Mouse (Mus musculus) midbrain, embryonic 12.5 days (tissue): ENCODE measurements around the gene Ces1c. TPM values are rescaled to one million over a fixed set of nuclear protein-coding genes. Genes with fewer than 3 reads are reported as not detected.

Experiments
- ATAC-seq: fragments of 200-750 bp; cut with Nextera tagmentation; 2 replicates; pipeline ENCODE4 v1.8.0; 2017; ENCODE audit warnings: low read depth, moderate TSS enrichment, moderate library complexity; ENCODE audit not compliant: low FRiP score
- H3K27ac ChIP-seq: fragments of 300-500 bp; sonication (generic); replicated peaks from 2 replicates; pipeline ENCODE4 v1.5.1; 2016; ENCODE audit warnings: mild to moderate bottlenecking
- H3K27me3 ChIP-seq: fragments of 300-500 bp; sonication (generic); 2 replicates; pipeline ENCODE4 v1.6.1; 2016; ENCODE audit warnings: mild to moderate bottlenecking
- H3K36me3 ChIP-seq: fragments of 300-500 bp; sonication (generic); 2 replicates; pipeline ENCODE4 v1.6.1; 2016
- H3K4me1 ChIP-seq: fragments of 300-500 bp; sonication (generic); 2 replicates; pipeline ENCODE4 v1.6.1; 2016
- H3K4me2 ChIP-seq: fragments of 300-500 bp; sonication (generic); replicated peaks from 2 replicates; pipeline ENCODE4 v1.6.1; 2016; ENCODE audit warnings: mild to moderate bottlenecking, moderate library complexity
- H3K4me3 ChIP-seq: fragments of 300-500 bp; sonication (generic); 2 replicates; pipeline ENCODE4 v1.5.1; 2016; ENCODE audit warnings: mild to moderate bottlenecking
- H3K9ac ChIP-seq: fragments of 300-500 bp; sonication (generic); replicated peaks from 2 replicates; pipeline ENCODE4 v1.6.1; 2016; ENCODE audit warnings: mild to moderate bottlenecking, moderate library complexity
- H3K9me3 ChIP-seq: fragments of 300-500 bp; sonication (generic); 2 replicates; pipeline ENCODE4 v1.6.1; 2016; ENCODE audit warnings: mild to moderate bottlenecking
- WGBS: fragments of 180-500 bp; shearing (Covaris S2); methylation state at CpG from one replicate; pipeline ENCODE4 v1.1.7; 2016; 5-methylcytosine and 5-hydroxymethylcytosine counted together
- polyA plus RNA-seq: library from polyadenylated mRNA; unstranded; fragments of >200 nt; fragmentation: Nextera tagmentation; extraction: Ambion mirVana; gene quantifications from 2 replicates; pipeline ENCODE4 v1.2.1, GENCODE M21; 2016

Gene Ces1c
- polyA plus RNA-seq, 1 experiment from 2014 or later: not detected

DNA sequence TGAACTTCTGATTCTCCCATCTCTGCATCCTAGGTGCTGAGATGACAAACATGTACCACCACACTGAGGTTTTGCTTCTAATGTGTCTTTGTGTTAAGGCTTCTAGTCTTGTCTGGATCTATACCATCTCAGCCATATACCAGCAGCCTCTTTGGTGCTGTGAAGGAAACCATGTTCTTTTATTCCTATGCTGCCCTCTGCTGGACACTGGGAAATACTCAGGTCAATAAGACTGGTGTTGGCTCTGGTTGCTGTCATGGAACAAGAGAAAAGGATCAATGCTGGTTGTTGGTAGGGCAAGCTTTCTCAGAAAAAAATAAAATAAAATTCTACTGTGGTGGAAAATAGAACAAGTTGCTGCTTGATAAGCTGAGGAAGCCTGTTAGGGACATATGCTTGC lies 35.7 kb downstream of the Ces1c start:
- no peak overlapping the region for H3K4me3 ChIP-seq
- no peaks in the 10 kb centered on the region for H3K27me3 ChIP-seq

DNA sequence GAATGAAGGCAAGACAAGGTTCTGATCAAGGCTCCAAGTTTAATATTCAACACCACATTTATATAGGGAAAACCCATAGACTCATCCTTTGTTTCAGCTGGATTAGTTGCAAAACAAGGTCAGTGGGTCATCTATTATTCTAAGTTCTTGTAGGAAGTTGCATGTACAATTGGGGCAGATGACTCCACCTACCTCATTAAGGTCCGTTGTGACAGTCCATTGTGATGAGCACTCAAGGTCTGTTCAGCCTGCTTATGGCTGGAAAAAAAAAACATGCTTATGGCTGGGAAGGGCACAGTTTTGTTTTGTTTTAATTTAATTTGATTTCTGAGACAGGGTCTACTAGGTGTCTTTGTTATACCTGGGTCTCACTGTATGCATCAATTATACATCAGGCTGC lies 39.8 kb downstream of the Ces1c start:
- H3K9ac ChIP-seq: no peak overlapping the region
- H3K27me3 ChIP-seq: no peaks in the 10 kb centered on the region
- WGBS: 72% methylated on average over 1 of the region's 1 CpGs
- no peak overlapping the region for H3K27ac ChIP-seq
- no peak for ATAC-seq
- H3K4me2 ChIP-seq: no peak overlapping the region
- H3K4me1 ChIP-seq: peaks cover 10% of the 10 kb centered on the region
- no peak overlapping the region for H3K4me3 ChIP-seq
- H3K36me3 ChIP-seq: no peaks in the 10 kb centered on the region
- H3K9me3 ChIP-seq: no peaks in the 10 kb centered on the region

More for the DNA sequence above, 35.7 kb downstream of the Ces1c start:
- H3K27ac ChIP-seq: no peak overlapping the region
- H3K4me2 ChIP-seq: no peak overlapping the region
- H3K4me1 ChIP-seq: no peaks in the 10 kb centered on the region
- H3K9ac ChIP-seq: no peak overlapping the region
- H3K9me3 ChIP-seq: no peaks in the 10 kb centered on the region
- ATAC-seq: 0 out of 2 replicates have a peak, but pooled peaks have one; percentile 44
- no peaks in the 10 kb centered on the region for H3K36me3 ChIP-seq

DNA sequence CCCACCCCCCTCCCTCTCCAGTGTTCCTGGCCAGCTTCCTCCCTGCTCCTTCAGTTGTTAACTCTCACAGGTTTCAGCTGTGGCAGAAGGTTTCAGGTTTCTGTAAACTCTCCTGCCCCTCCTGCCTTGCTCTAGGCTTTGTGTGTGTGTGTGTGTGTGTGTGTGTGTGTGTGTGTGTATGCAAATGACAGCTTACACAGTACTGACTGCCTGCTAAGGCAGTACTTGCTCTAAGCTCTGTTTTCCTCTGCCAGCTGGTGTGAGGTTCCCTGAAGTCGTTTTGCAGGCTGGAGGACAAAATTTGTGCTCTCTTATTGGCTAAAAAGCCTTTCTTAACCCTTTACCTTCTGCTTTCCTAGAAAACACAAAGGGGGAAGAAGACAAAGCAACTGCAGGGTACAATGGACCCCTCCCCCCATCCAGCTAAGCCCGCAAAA lies 42.4 kb downstream of the Ces1c start:
- ATAC-seq: peak; percentile 82
- H3K4me2 ChIP-seq: peak overlapping the region; percentile 29; the same call in 1 of the 2 replicates
- H3K9me3 ChIP-seq: no peaks in the 10 kb centered on the region
- peak overlapping the region; percentile 43; the same call in 1 of the 2 replicates for H3K27ac ChIP-seq
- H3K27me3 ChIP-seq: no peaks in the 10 kb centered on the region
- no peak overlapping the region for H3K4me3 ChIP-seq
- peaks cover 10% of the 10 kb centered on the region for H3K4me1 ChIP-seq
- 4% methylated on average over 2 of the region's 2 CpGs for WGBS
- no peaks in the 10 kb centered on the region for H3K36me3 ChIP-seq
- H3K9ac ChIP-seq: no peak overlapping the region

DNA sequence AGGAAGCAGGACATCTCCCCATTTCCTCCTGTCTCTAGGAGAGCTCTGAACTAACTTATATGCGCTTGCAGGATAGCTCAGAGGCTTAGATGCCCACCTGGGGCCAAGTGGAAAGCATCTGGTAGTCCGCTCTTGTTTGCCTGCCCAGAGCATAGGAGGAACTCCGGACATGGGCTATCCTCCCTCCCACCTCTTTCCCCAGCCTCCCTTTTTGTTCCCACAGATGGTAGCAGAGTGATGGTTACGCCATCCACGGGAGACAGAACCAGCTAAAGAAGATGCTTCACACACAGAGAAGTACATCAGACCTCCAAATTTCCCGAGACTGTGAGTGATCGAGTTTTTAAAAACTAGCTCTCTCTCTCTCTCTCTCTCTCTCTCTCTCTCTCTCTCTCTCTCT lies 42.9 kb downstream of the Ces1c start:
- WGBS: 21% methylated on average over 7 of the region's 7 CpGs
- Histone ChIP-seq H3K4me2 (peak overlapping the region; percentile 29), H3K9ac (no peak overlapping the region), H3K4me1 (peaks cover 10% of the 10 kb centered on the region), H3K36me3 (no peaks in the 10 kb centered on the region), H3K27me3 (no peaks in the 10 kb centered on the region), H3K9me3 (no peaks in the 10 kb centered on the region), H3K27ac (no peak overlapping the region), H3K4me3 (no peak overlapping the region)
- ATAC-seq: no peak

DNA sequence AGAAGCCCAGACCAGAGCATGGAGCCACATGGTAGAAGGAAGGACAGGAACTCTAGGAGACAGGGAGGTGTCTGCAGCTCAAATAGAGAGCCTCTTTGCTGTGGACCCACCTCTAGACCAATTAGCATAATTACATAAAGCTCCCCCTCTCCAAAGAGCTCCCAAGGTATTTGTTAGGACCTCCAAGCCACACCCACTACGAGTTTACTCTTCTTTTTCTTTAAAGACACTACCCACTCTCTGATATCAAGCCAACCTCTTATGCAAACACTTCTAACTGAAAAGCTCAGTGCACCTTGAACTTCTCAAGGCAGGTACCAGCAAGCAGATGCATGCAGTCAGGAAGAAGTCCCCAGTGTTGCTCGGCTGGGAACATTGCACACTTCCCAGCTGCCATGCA lies 51.2 kb downstream of the Ces1c start, which contains the start of gene Ces1b:
Gene Ces1b, minus strand, starts transcription at position 131 of the 400 bp plus-strand sequence.
- Histone ChIP-seq H3K27ac (no peak within 1 kb of the TSS), H3K4me1 (no peaks in the 10 kb centered on the region), H3K4me2 (no peak within 1 kb of the TSS), H3K27me3 (no peaks in the 10 kb centered on the region), H3K4me3 (no peak within 1 kb of the TSS), H3K36me3 (no peaks in the 10 kb centered on the region), H3K9ac (no peak within 1 kb of the TSS), H3K9me3 (no peaks in the 10 kb centered on the region)
- 82% methylated on average over 2 of the region's 2 CpGs for WGBS
- ATAC-seq: no peak

DNA sequence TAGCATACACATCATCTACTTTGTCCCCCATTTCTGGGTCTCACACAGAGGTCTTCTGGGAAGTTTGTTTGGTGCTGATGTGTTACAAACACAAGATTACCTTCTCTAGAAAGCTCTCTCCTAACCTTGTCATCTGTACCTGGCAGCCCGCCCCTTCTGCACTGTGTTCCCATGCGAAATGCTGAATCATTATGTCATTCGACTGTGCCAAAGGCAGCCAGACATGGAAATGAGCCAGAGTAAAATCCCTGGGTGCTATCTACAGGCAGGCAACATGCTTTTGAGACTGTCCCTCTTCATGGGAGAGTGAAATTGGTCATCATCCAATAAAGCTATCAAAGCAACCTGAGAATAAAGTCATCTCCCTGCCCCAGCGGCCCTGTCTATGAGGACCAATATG lies 55.8 kb downstream of the Ces1c start:
- Histone ChIP-seq H3K27me3 (no peaks in the 10 kb centered on the region), H3K9ac (no peak overlapping the region), H3K27ac (no peak overlapping the region), H3K4me3 (no peak overlapping the region), H3K4me1 (no peaks in the 10 kb centered on the region), H3K36me3 (no peaks in the 10 kb centered on the region), H3K9me3 (no peaks in the 10 kb centered on the region), H3K4me2 (no peak overlapping the region)
- ATAC-seq: no peak
- 89% methylated on average over 4 of the region's 4 CpGs for WGBS

DNA sequence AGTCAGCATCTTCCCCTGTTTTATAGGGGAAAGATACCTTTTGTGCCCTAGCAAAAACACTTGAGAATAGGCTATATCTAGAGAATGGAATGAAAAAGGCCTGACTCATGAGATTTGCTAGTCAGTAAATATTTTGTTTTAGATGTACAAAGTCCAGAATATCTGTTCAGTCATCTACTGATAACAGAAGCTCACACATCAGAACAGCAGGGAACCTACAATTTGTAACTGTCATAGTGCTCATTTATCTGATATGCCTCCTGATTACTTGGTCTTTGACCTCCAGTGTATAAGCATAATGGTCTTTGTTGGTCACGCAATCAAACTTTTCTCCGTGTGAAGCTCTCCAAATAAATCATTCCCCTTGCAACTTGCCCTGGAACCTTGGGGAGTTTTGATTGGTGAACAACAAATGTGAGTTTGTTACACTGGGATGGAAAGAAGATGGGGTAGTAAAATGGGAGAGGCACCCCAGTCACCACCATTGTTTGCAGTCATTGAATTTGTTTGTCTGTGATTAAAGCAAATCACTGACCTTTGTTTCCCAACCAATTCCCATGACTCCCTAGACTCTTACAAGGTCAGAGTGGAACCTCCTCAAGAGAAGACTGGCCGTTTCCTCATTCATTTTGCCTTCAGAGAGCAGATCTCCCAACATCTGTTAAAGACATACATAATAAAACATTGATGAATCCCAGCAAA lies 67.5 kb downstream of the Ces1c start:
- no peak overlapping the region for H3K4me2 ChIP-seq
- no peak overlapping the region for H3K4me3 ChIP-seq
- no peak for ATAC-seq
- H3K9ac ChIP-seq: no peak overlapping the region
- WGBS: 64% methylated on average over 3 of the region's 3 CpGs
- H3K9me3 ChIP-seq: no peaks in the 10 kb centered on the region
- no peaks in the 10 kb centered on the region for H3K27me3 ChIP-seq
- H3K4me1 ChIP-seq: no peaks in the 10 kb centered on the region
- H3K27ac ChIP-seq: no peak overlapping the region
- H3K36me3 ChIP-seq: no peaks in the 10 kb centered on the region

DNA sequence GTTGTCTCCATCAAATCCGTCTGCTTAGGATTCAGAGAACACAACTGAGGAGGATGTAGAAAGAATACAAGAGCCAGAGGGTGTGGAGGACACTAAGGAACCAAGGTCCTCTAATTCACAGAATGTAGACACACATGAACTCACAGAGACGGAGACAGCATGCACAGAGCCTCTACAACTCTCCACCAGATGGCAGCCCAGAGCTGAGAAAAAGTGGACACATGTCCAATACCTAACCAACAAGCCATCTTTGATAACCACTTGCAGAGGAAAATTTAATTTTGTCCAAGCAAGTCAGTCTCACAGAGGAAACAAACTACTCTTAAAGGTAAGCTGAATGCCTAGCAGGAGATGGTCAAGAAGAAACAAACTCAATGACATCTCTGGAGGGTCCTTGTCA lies 71.9 kb downstream of the Ces1c start:
- H3K27ac ChIP-seq: no peak overlapping the region
- no peak overlapping the region for H3K4me2 ChIP-seq
- no peak overlapping the region for H3K9ac ChIP-seq
- H3K9me3 ChIP-seq: no peaks in the 10 kb centered on the region
- no peaks in the 10 kb centered on the region for H3K36me3 ChIP-seq
- no peaks in the 10 kb centered on the region for H3K4me1 ChIP-seq
- H3K27me3 ChIP-seq: no peaks in the 10 kb centered on the region
- no peak for ATAC-seq
- no peak overlapping the region for H3K4me3 ChIP-seq
- WGBS: 23% methylated on average over 2 of the region's 2 CpGs

DNA sequence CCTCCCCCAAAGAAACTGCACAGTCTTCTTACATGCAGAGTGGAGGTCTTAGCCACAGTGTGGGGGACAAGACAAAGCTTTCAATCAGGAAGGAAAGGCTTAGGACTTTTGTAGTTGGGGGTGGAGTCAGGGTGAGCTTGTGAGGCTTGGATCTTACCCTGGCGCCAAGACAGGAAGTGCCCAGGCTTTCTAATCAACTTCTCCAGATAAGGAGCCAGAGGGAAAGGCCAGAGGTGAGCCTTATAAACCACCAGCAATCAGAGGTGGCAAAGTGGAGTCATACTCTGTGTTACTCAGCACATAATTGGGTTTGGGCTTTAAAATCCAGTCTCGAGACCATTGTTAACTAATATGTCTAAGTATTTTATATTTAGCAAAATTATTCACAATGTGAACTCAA lies 75.8 kb downstream of the Ces1c start:
- no peak for ATAC-seq
- no peak overlapping the region for H3K4me3 ChIP-seq
- no peaks in the 10 kb centered on the region for H3K9me3 ChIP-seq
- no peaks in the 10 kb centered on the region for H3K4me1 ChIP-seq
- no peak overlapping the region for H3K4me2 ChIP-seq
- no peaks in the 10 kb centered on the region for H3K36me3 ChIP-seq
- 68% methylated on average over 2 of the region's 2 CpGs for WGBS
- no peak overlapping the region for H3K9ac ChIP-seq
- H3K27ac ChIP-seq: no peak overlapping the region
- H3K27me3 ChIP-seq: no peaks in the 10 kb centered on the region

Other genes starting within 250 kb of the Ces1c start
- 0.18 TPM in 1 of 2 replicates, not detected in the other for gene Capns2, start 229.9 kb downstream of the Ces1c start, polyA plus RNA-seq
- gene Slc6a2, start 171.2 kb downstream of the Ces1c start, polyA plus RNA-seq: 0.17 and 0.18 TPM in 2 replicates
- gene Ces1a, start 83.1 kb downstream of the Ces1c start, polyA plus RNA-seq: not detected in 2 replicates
- not detected in 2 replicates for gene Ces1b, start 51.3 kb downstream of the Ces1c start, polyA plus RNA-seq
- 0.11 and 0.18 TPM in 2 replicates for gene Ces1d, start 66.6 kb upstream of the Ces1c start, polyA plus RNA-seq
- gene Ces1e, start 98.3 kb upstream of the Ces1c start, polyA plus RNA-seq: not detected in 2 replicates
- not detected in 2 replicates for gene Ces1f, start 148.5 kb upstream of the Ces1c start, polyA plus RNA-seq
- gene Ces1g, start 206.0 kb upstream of the Ces1c start, polyA plus RNA-seq: not detected in 2 replicates
- gene Ces1h, start 248.4 kb upstream of the Ces1c start, polyA plus RNA-seq: not detected in 2 replicates